Mouse (Mus musculus) CD8-positive naive resting alpha-beta T cell, adult 2 months (primary cell): ENCODE data around the gene Mrnip.
"Not testable (repeated sequence)": the region's sequence is repeated elsewhere in the genome, so short reads cannot be mapped to it uniquely, and the experiment has no call there.

Experiments
- DNase-seq, 2 experiments: peaks; one replicate each; pipeline ENCODE4 v3.0.0; 2022; ENCODE audit warnings: low read depth in 2 of 2, low spot score in 2 of 2

Mrnip gene

GRCm38 (mm10) chr11:50174111-50174729 lies at the start of gene Mrnip:
TSS of gene Mrnip (plus strand) at chr11:50174444.
- not testable (repeated sequence) for DNase-seq

- DNase-seq = no peak
Measured at GRCm38 (mm10) chr11:50127781-50128180, 46.5 kb upstream of the Mrnip start.

- peak; percentile 83 to 86 for DNase-seq
Measured at GRCm38 (mm10) chr11:50130811-50131766, 43.2 kb upstream of the Mrnip start, which contains the start of gene Tbc1d9b. TSS of gene Tbc1d9b (plus strand) at chr11:50131396.

- DNase-seq = peak in 1 of 2 experiments; percentile 9
Measured at GRCm38 (mm10) chr11:50131801-50132201, 42.4 kb upstream of the Mrnip start.

GRCm38 (mm10) chr11:50132265-50132664 lies 42.0 kb upstream of the Mrnip start:
- no peak for DNase-seq

GRCm38 (mm10) chr11:50134136-50134859 lies 39.9 kb upstream of the Mrnip start:
- no peak for DNase-seq

GRCm38 (mm10) chr11:50138206-50138822 lies 35.9 kb upstream of the Mrnip start:
- no peak for DNase-seq

GRCm38 (mm10) chr11:50139571-50139970 lies 34.7 kb upstream of the Mrnip start:
- DNase-seq = no peak

- DNase-seq = no peak
Measured at GRCm38 (mm10) chr11:50145529-50145928, 28.7 kb upstream of the Mrnip start.

GRCm38 (mm10) chr11:50146121-50146520 lies 28.1 kb upstream of the Mrnip start:
- no peak for DNase-seq

GRCm38 (mm10) chr11:50147267-50147957 lies 26.8 kb upstream of the Mrnip start:
- no peak for DNase-seq

GRCm38 (mm10) chr11:50147958-50148476 lies 26.2 kb upstream of the Mrnip start:
- DNase-seq = no peak

- DNase-seq = no peak
Measured at GRCm38 (mm10) chr11:50149200-50149599, 25.0 kb upstream of the Mrnip start.

GRCm38 (mm10) chr11:50149603-50150150 lies 24.6 kb upstream of the Mrnip start:
- no peak for DNase-seq

- no peak for DNase-seq
Measured at GRCm38 (mm10) chr11:50151374-50151773, 22.9 kb upstream of the Mrnip start.

GRCm38 (mm10) chr11:50154166-50154565 lies 20.1 kb upstream of the Mrnip start:
- no peak for DNase-seq

GRCm38 (mm10) chr11:50154777-50155520 lies 19.3 kb upstream of the Mrnip start:
- no peak for DNase-seq

GRCm38 (mm10) chr11:50155785-50156184 lies 18.5 kb upstream of the Mrnip start:
- no peak for DNase-seq

- no peak for DNase-seq
Measured at GRCm38 (mm10) chr11:50156725-50157258, 17.5 kb upstream of the Mrnip start.
